Mouse (Mus musculus) monocyte, adult 5-6 weeks (primary cell): Measurements from ENCODE around the gene Trmt10c. TPM values are rescaled to one million over a fixed set of nuclear protein-coding genes. Genes with fewer than 3 reads are reported as not detected.
"Not testable (repeated sequence)": the region's sequence is repeated elsewhere in the genome, so short reads cannot be mapped to it uniquely, and the experiment has no call there.

Source experiments
- ATAC-seq: fragments of 153-309, 156-312 bp; replicated peaks from 2 replicates; pipeline ENCODE4 v1.8.0; 2017; ENCODE audit warnings: mild to moderate bottlenecking; ENCODE audit not compliant: low TSS enrichment, insufficient number of reproducible peaks, severe bottlenecking, poor library complexity, low FRiP score
- total RNA-seq: library from RNA; stranded (forward); fragments of 200-1000, 200-491, 200-594 nt; gene quantifications from 3 replicates; pipeline ENCODE4 v1.2.3, GENCODE M21; 2017

The Trmt10c gene
- 26.5 to 36.3 TPM (median 32.0 TPM) in 3 replicates for total RNA-seq

GRCm38 (mm10) chr16:56037138-56038010, at the start of gene Trmt10c:
Gene Trmt10c (minus strand): TSS chr16:56037819.
- ATAC-seq, result peak; percentile 97

GRCm38 (mm10) chr16:56086336-56086735, 48.7 kb upstream of the Trmt10c start:
- no peak for ATAC-seq

GRCm38 (mm10) chr16:56081691-56082090, 44.1 kb upstream of the Trmt10c start:
- ATAC-seq, result no peak

GRCm38 (mm10) chr16:56079419-56079818, 41.8 kb upstream of the Trmt10c start:
- no peak for ATAC-seq

GRCm38 (mm10) chr16:56076121-56076869, 38.7 kb upstream of the Trmt10c start:
- no peak for ATAC-seq

GRCm38 (mm10) chr16:56075222-56076111, 37.8 kb upstream of the Trmt10c start:
- peak; percentile 79 for ATAC-seq

GRCm38 (mm10) chr16:56074565-56074964, 36.9 kb upstream of the Trmt10c start:
- ATAC-seq, result no peak

GRCm38 (mm10) chr16:56074122-56074521, 36.5 kb upstream of the Trmt10c start:
- no peak for ATAC-seq

- not testable (repeated sequence) for ATAC-seq
These were observed 35.5 kb upstream of the Trmt10c start for GRCm38 (mm10) chr16:56073150-56073549.

- no peak for ATAC-seq
These were observed 34.9 kb upstream of the Trmt10c start for GRCm38 (mm10) chr16:56072533-56072932.

GRCm38 (mm10) chr16:56071317-56072232, 34.0 kb upstream of the Trmt10c start:
- ATAC-seq, result no peak

- no peak for ATAC-seq
These were observed 31.0 kb upstream of the Trmt10c start for GRCm38 (mm10) chr16:56068523-56069070.

- no peak for ATAC-seq
These were observed 28.5 kb upstream of the Trmt10c start for GRCm38 (mm10) chr16:56066113-56066512.

GRCm38 (mm10) chr16:56064334-56064990, 26.8 kb upstream of the Trmt10c start:
- ATAC-seq, result peak; percentile 87

- ATAC-seq, result no peak
These were observed 25.4 kb upstream of the Trmt10c start for GRCm38 (mm10) chr16:56062981-56063380.

GRCm38 (mm10) chr16:56061995-56062594, 24.5 kb upstream of the Trmt10c start:
- peak; percentile 61 for ATAC-seq

- no peak for ATAC-seq
These were observed 20.5 kb upstream of the Trmt10c start for GRCm38 (mm10) chr16:56058151-56058550.
